ENCODE assay signal across 13 mouse cellular contexts in the genomic region with DNA sequence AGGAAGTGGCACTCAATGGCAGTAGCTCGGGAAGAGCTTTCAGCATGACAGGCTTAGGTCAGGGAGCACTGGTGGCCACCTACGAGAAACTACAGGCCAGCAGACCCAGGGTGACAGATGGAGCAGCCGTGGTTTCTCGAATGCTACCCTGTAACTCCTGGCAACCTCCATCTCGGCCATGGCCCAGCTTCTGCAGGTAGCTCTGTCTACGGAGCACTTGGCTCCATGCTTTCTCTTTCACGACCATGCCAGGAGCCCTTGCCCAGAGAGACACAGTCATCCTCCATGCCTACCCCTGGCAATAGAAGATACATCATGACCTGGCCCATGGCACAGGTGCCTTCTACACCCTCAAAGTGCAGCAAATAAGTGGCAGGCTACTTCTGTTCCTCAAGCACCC.
"Had no signal": no experiment of that assay in that cellular context is flagged by ENCODE, and none has a peak within 500 bp of the region (broad histone marks: within the 10 kb centered on the region; RNA-seq: fewer than 3 reads in every experiment).

No protein-coding gene starts in this region.

- H3K36me3 ChIP-seq: limb, embryonic 12.5 days; liver, embryonic 13.5 days; neural tube, embryonic 15.5 days had no signal

- H3K4me3 ChIP-seq: left cerebral cortex, adult 2 months; limb, embryonic 12.5 days; liver, embryonic 13.5 days; midbrain, embryonic 13.5 days; myocyte; neural tube, embryonic 15.5 days had no signal

- H3K9ac ChIP-seq: limb, embryonic 12.5 days; liver, embryonic 13.5 days; midbrain, embryonic 13.5 days; neural tube, embryonic 15.5 days had no signal

- ATAC-seq: midbrain, embryonic 13.5 days had no signal

- H3K9me3 ChIP-seq: limb, embryonic 12.5 days; liver, embryonic 13.5 days; neural tube, embryonic 15.5 days had no signal

- H3K4me1 ChIP-seq: limb, embryonic 12.5 days; liver, embryonic 13.5 days had no signal

- H3K27ac ChIP-seq: left cerebral cortex, adult 2 months; limb, embryonic 12.5 days; liver, embryonic 13.5 days; midbrain, embryonic 13.5 days; neural tube, embryonic 15.5 days had no signal

- H3K4me2 ChIP-seq: limb, embryonic 12.5 days; liver, embryonic 13.5 days; midbrain, embryonic 13.5 days; neural tube, embryonic 15.5 days had no signal

- H3K27me3 ChIP-seq: liver, embryonic 13.5 days; midbrain, embryonic 13.5 days; neural tube, embryonic 15.5 days had no signal

- DNase-seq: kidney, postnatal 10 days; liver; liver, embryonic 13.5 days; lung, adult 18-20 months; right cerebral cortex, postnatal 4 days; spleen, adult 18-20 months; thymus, adult 18-20 months; thymus, postnatal 14 days had no signal
